Mouse (Mus musculus): ENCODE measurements at regions not wholly inside any gene's neighbourhood (a gene's known extent, or its start where the extent isn't known, plus 50 kb on each side); places are given as distances from the start of the nearest gene placed in this dataset.

GRCm38 (mm10) chr10:39221028-39221427, 57.4 kb upstream of the Ccn6 start:
- no peak for DNase-seq (ENCODE audit: extremely low read depth, low read depth)

DNA sequence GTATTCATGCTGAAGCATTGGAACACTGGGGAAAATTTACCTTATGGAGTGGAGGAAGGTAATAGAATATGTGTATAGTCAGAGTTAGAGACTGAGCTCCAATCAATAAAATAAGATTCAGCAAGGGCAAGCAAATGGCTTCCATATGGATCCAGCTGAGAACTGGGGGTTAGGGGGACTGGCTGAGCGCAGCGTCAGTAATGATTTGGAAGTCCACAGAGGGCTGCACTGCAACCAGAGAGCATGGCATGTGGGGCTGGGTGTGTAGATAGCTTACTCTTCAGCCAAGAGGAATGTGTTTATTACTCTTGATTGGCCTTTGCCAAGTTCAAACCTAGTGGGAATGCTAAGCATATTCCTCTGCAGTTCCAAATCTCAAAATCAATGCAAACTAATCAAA, 55.8 kb upstream of the Ccn6 start:
- no peak for DNase-seq (ENCODE audit: extremely low read depth, low read depth)

- DNase-seq (ENCODE audit: extremely low read depth, low read depth) = no peak
Measured at GRCm38 (mm10) chr10:39218151-39218550, 54.6 kb upstream of the Ccn6 start.

- no peak for DNase-seq (ENCODE audit: extremely low read depth, low read depth)
Measured at GRCm38 (mm10) chr10:39216142-39216904, 52.7 kb upstream of the Ccn6 start.

DNA sequence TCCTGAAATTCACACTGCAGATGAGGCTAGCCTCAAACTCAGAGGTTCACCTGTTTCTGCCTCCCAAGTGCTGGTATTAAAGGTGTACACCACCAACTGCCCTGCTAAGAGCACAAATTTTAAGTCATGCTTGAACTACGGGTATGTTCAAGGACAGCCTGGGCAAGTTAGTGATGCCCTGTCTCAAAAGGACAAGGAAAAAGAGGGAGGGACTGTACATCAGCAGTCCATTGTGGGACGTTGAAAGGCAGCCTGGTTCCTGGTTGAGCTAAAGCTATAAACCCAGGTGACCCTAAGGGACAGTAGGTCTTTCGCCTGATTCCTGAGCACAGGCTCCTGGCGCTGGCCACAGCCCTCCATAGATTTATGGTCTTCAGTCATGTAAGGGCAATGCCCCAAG, 51.0 kb upstream of the Ccn6 start:
- no peak for DNase-seq (ENCODE audit: extremely low read depth, low read depth)

All from MEL-GATA-1-ER (cell line).